Mouse (Mus musculus) neural tube, embryonic 12.5 days (tissue): Measurements from ENCODE around the gene Yif1a. TPM values are rescaled to one million over a fixed set of nuclear protein-coding genes. Genes with fewer than 3 reads are reported as not detected.

Source experiments
- ATAC-seq: fragments of 200-750 bp; cut with Nextera tagmentation; 2 replicates; pipeline ENCODE4 v1.8.0; 2017; ENCODE audit warnings: low read depth, mild to moderate bottlenecking, moderate TSS enrichment, moderate library complexity; ENCODE audit not compliant: low FRiP score
- H3K27ac ChIP-seq: fragments of 300-500 bp; sonication (generic); 2 replicates; pipeline ENCODE4 v1.5.1; 2016
- H3K27me3 ChIP-seq: fragments of 300-500 bp; sonication (generic); replicated peaks from 2 replicates; pipeline ENCODE4 v1.6.1; 2016; ENCODE audit warnings: mild to moderate bottlenecking
- H3K36me3 ChIP-seq: fragments of 300-500 bp; sonication (generic); 2 replicates; pipeline ENCODE4 v1.6.1; 2016; ENCODE audit warnings: mild to moderate bottlenecking
- H3K4me1 ChIP-seq: fragments of 300-500 bp; sonication (generic); 2 replicates; pipeline ENCODE4 v1.6.1; 2016
- H3K4me2 ChIP-seq: fragments of 300-500 bp; sonication (generic); replicated peaks from 2 replicates; pipeline ENCODE4 v1.6.1; 2016; ENCODE audit warnings: mild to moderate bottlenecking
- H3K4me3 ChIP-seq: fragments of 300-500 bp; sonication (generic); 2 replicates; pipeline ENCODE4 v1.5.1; 2016
- H3K9ac ChIP-seq: fragments of 300-500 bp; sonication (generic); 2 replicates; pipeline ENCODE4 v1.6.1; 2016; ENCODE audit warnings: mild to moderate bottlenecking
- H3K9me3 ChIP-seq: fragments of 300-500 bp; sonication (generic); 2 replicates; pipeline ENCODE4 v1.6.1; 2016; ENCODE audit warnings: mild to moderate bottlenecking
- WGBS: fragments of 180-500 bp; shearing (Covaris S2); methylation state at CpG from one replicate; pipeline ENCODE4 v1.1.7; 2016; 5-methylcytosine and 5-hydroxymethylcytosine counted together
- polyA plus RNA-seq: library from polyadenylated mRNA; unstranded; fragments of >200 nt; fragmentation: Nextera tagmentation; extraction: Ambion mirVana; gene quantifications from 2 replicates; pipeline ENCODE4 v1.2.1, GENCODE M21; 2016

The Yif1a gene
- polyA plus RNA-seq, 1 experiment from 2014 or later = 66.3 TPM

DNA sequence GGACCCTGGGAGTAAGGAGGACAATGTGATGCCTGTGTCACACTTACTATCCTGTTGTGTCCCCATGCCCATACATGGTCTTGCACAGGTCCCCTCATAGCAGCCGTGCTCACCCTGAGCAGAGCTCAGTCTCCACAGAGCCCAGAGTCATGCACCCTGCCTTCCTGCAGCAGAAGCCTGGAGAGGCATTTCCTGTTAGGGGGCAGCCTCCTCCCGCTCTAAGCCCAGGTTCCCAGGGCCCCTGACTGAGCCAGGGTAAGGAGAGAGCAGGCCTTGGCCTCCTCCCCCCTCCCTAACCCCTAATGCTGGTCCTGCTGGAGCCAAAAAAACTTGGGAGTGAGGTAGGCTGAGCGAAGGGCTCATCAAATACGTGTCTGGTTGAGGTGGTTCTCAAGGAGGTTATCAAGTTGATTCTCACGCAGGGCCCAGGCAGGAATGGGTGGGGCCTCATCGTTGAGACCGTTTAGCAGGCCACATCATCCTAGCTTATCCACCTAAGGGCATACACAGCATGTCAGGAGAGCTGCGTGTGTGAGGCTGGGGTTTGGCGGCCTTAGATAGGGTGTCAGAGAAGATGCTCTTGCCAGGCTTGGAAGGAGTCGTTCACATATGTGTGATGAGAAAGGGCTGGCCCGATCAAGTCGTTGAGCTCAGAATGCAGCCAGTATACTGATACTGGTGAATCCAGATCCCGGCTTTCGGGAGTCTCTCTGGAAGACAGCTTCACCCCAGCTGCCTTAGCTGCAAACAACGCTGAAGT, 21.1 kb upstream of the Yif1a start:
- Histone ChIP-seq H3K4me2 (peak overlapping the region; percentile 86), H3K27ac (no peak overlapping the region), H3K36me3 (no peaks in the 10 kb centered on the region), H3K9ac (peak overlapping the region; percentile 77), H3K4me3 (peak overlapping the region; percentile 45), H3K9me3 (no peaks in the 10 kb centered on the region), H3K4me1 (peaks cover 52% of the 10 kb centered on the region), H3K27me3 (peaks cover 48% of the 10 kb centered on the region)
- ATAC-seq = no peak
- 9% methylated on average over 15 of the region's 15 CpGs for WGBS

- Histone ChIP-seq H3K27ac (no peak within 1 kb of the TSS), H3K27me3 (peaks cover 48% of the 10 kb centered on the region), H3K9ac (peak within 1 kb of the TSS; percentile 77), H3K36me3 (no peaks in the 10 kb centered on the region), H3K4me1 (peaks cover 57% of the 10 kb centered on the region), H3K4me3 (peak within 1 kb of the TSS; percentile 45), H3K9me3 (no peaks in the 10 kb centered on the region), H3K4me2 (peak within 1 kb of the TSS; percentile 86)
- no peak for ATAC-seq
- WGBS = under 1% methylated on average over 55 of the region's 56 CpGs
Measured at GRCm38 (mm10) chr19:5067867-5068569, 20.3 kb upstream of the Yif1a start, which contains the start of gene Cd248. Gene Cd248 (plus strand): TSS chr19:5068078.

DNA sequence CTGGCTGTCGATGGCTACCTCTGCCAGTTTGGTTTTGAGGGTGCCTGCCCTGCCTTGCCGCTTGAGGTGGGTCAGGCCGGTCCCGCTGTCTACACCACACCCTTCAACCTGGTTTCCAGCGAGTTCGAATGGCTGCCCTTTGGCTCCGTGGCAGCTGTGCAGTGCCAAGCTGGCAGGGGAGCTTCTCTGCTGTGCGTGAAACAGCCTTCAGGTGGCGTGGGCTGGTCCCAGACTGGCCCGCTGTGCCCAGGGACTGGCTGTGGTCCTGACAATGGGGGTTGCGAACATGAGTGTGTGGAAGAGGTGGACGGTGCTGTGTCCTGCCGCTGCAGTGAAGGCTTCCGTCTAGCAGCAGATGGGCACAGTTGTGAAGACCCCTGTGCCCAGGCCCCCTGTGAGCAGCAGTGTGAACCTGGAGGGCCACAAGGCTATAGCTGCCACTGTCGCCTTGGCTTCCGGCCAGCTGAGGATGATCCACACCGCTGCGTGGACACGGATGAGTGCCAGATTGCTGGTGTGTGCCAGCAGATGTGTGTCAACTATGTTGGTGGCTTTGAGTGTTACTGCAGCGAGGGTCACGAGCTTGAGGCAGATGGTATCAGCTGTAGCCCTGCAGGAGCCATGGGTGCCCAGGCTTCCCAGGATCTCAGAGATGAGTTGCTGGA, 19.6 kb upstream of the Yif1a start:
- no peak for ATAC-seq
- 35% methylated on average over 21 of the region's 21 CpGs for WGBS
- H3K36me3 ChIP-seq = no peaks in the 10 kb centered on the region
- H3K27me3 ChIP-seq = peaks cover 49% of the 10 kb centered on the region
- peak overlapping the region; percentile 77 for H3K9ac ChIP-seq
- peak overlapping the region; percentile 86 for H3K4me2 ChIP-seq
- H3K4me1 ChIP-seq = peaks cover 57% of the 10 kb centered on the region
- peak overlapping the region; percentile 45 for H3K4me3 ChIP-seq
- H3K27ac ChIP-seq = no peak overlapping the region
- H3K9me3 ChIP-seq = no peaks in the 10 kb centered on the region

- no peak overlapping the region for H3K4me3 ChIP-seq
- H3K4me2 ChIP-seq = peak overlapping the region; percentile 86
- no peak overlapping the region for H3K27ac ChIP-seq
- peaks cover 55% of the 10 kb centered on the region for H3K27me3 ChIP-seq
- no peak overlapping the region for H3K9ac ChIP-seq
- H3K4me1 ChIP-seq = peaks cover 57% of the 10 kb centered on the region
- H3K9me3 ChIP-seq = no peaks in the 10 kb centered on the region
- 87% methylated on average over 5 of the region's 5 CpGs for WGBS
- no peak for ATAC-seq
- no peaks in the 10 kb centered on the region for H3K36me3 ChIP-seq
Measured at GRCm38 (mm10) chr19:5069486-5069885, 18.9 kb upstream of the Yif1a start.

- 0 out of 2 replicates have a peak overlapping the region, but pooled peaks have one; percentile 13 for H3K9ac ChIP-seq
- WGBS = 81% methylated on average over 7 of the region's 7 CpGs
- no peaks in the 10 kb centered on the region for H3K9me3 ChIP-seq
- ATAC-seq = no peak
- H3K36me3 ChIP-seq = no peaks in the 10 kb centered on the region
- peaks cover 55% of the 10 kb centered on the region for H3K4me1 ChIP-seq
- H3K4me2 ChIP-seq = peak overlapping the region; percentile 86
- H3K27me3 ChIP-seq = peaks cover 57% of the 10 kb centered on the region
- no peak overlapping the region for H3K27ac ChIP-seq
- H3K4me3 ChIP-seq = peak overlapping the region; percentile 9; the same call in 1 of the 2 replicates
Measured at GRCm38 (mm10) chr19:5069978-5070377, 18.4 kb upstream of the Yif1a start.

- 10% methylated on average over 11 of the region's 11 CpGs for WGBS
- Histone ChIP-seq H3K9me3 (no peaks in the 10 kb centered on the region), H3K27ac (peak overlapping the region; percentile 39; the same call in 1 of the 2 replicates), H3K36me3 (no peaks in the 10 kb centered on the region), H3K27me3 (peaks cover 52% of the 10 kb centered on the region), H3K4me2 (peak overlapping the region; percentile 86), H3K4me3 (peak overlapping the region; percentile 35), H3K4me1 (peaks cover 50% of the 10 kb centered on the region), H3K9ac (0 out of 2 replicates have a peak overlapping the region, but pooled peaks have one; percentile 41)
- no peak for ATAC-seq
Measured at GRCm38 (mm10) chr19:5071077-5071476, 17.3 kb upstream of the Yif1a start.

GRCm38 (mm10) chr19:5071545-5072369, 16.6 kb upstream of the Yif1a start:
- Histone ChIP-seq H3K27me3 (peaks cover 48% of the 10 kb centered on the region), H3K9me3 (no peaks in the 10 kb centered on the region), H3K4me2 (peak overlapping the region; percentile 86), H3K9ac (peak overlapping the region; percentile 41; the same call in 1 of the 2 replicates), H3K4me3 (peak overlapping the region; percentile 35), H3K4me1 (peaks cover 50% of the 10 kb centered on the region), H3K36me3 (no peaks in the 10 kb centered on the region), H3K27ac (peak overlapping the region; percentile 39; the same call in 1 of the 2 replicates)
- ATAC-seq = peak; percentile 75
- under 1% methylated on average over 40 of the region's 40 CpGs for WGBS

- WGBS = 2% methylated on average over 20 of the region's 20 CpGs
- Histone ChIP-seq H3K4me1 (peaks cover 43% of the 10 kb centered on the region), H3K4me2 (peak overlapping the region; percentile 86), H3K9me3 (no peaks in the 10 kb centered on the region), H3K27me3 (peaks cover 41% of the 10 kb centered on the region), H3K9ac (0 out of 2 replicates have a peak overlapping the region, but pooled peaks have one; percentile 41), H3K27ac (no peak overlapping the region), H3K4me3 (peak overlapping the region; percentile 35), H3K36me3 (no peaks in the 10 kb centered on the region)
- ATAC-seq = peak; percentile 22; the same call in 1 of the 2 replicates
Measured at GRCm38 (mm10) chr19:5072389-5073019, 15.8 kb upstream of the Yif1a start.

GRCm38 (mm10) chr19:5073028-5073427, 15.3 kb upstream of the Yif1a start:
- no peaks in the 10 kb centered on the region for H3K9me3 ChIP-seq
- H3K9ac ChIP-seq = no peak overlapping the region
- peak overlapping the region; percentile 35; the same call in 1 of the 2 replicates for H3K4me3 ChIP-seq
- H3K4me2 ChIP-seq = peak overlapping the region; percentile 86
- peaks cover 36% of the 10 kb centered on the region for H3K27me3 ChIP-seq
- H3K4me1 ChIP-seq = peaks cover 37% of the 10 kb centered on the region
- H3K27ac ChIP-seq = no peak overlapping the region
- 2% methylated on average over 15 of the region's 15 CpGs for WGBS
- no peaks in the 10 kb centered on the region for H3K36me3 ChIP-seq
- no peak for ATAC-seq

DNA sequence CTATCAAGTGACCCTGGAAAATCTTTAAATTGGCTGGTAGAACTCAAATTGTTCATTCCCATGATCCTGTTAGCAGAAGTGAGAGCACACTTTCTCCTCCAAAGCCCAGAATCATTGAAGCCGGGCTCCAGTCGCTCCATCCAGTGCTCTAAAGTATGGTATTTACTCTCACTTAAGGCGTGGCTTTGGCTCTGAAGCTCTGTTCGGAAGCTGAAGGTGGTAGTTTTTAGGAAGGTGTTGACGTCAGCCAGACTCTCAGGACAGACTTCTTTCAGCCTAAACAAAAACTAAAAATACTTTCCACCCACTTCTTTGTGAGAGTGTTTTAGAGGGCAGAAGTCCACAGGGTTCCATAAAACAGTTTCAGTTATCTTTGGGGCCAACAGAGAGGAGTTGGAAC, 14.8 kb upstream of the Yif1a start:
- WGBS = 43% methylated on average over 5 of the region's 5 CpGs
- ATAC-seq = no peak
- no peak overlapping the region for H3K4me2 ChIP-seq

DNA sequence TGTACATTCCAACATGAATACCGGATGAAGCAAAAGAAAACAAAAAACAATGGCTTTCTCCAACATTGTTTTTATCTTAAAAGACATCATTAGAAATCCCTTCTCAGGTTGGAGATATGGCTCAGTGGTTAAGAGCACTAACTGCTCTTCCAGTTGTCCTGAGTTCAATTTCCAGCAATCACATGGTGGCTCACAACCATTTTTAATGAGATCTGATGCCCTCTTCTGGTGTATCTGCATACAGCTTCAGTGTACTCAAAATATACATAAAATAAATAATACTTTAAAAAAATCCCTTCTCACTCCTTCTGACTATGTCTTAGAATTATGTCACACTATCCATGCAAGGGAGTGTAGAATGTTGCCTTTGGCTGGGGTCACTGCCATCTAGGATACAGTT, 9.1 kb upstream of the Yif1a start:
- Histone ChIP-seq H3K4me1 (no peaks in the 10 kb centered on the region), H3K36me3 (no peaks in the 10 kb centered on the region), H3K9me3 (no peaks in the 10 kb centered on the region), H3K4me2 (no peak overlapping the region), H3K4me3 (no peak overlapping the region), H3K27me3 (peaks cover 52% of the 10 kb centered on the region), H3K27ac (no peak overlapping the region), H3K9ac (no peak overlapping the region)
- ATAC-seq = no peak
- WGBS = 95% methylated on average over 1 of the region's 1 CpGs

More for the DNA sequence above, 14.8 kb upstream of the Yif1a start:
- peaks cover 33% of the 10 kb centered on the region for H3K27me3 ChIP-seq
- H3K36me3 ChIP-seq = no peaks in the 10 kb centered on the region
- H3K9ac ChIP-seq = no peak overlapping the region
- no peaks in the 10 kb centered on the region for H3K9me3 ChIP-seq
- H3K4me3 ChIP-seq = no peak overlapping the region
- peaks cover 32% of the 10 kb centered on the region for H3K4me1 ChIP-seq
- no peak overlapping the region for H3K27ac ChIP-seq
